Mouse (Mus musculus): ENCODE results near the gene Zfp710.

Gene Zfp710

GRCm38 (mm10) chr7:80078792-80079301, 54.2 kb downstream of the Zfp710 start:
- no peak for DNase-seq (ENCODE audit: low spot score)

DNA sequence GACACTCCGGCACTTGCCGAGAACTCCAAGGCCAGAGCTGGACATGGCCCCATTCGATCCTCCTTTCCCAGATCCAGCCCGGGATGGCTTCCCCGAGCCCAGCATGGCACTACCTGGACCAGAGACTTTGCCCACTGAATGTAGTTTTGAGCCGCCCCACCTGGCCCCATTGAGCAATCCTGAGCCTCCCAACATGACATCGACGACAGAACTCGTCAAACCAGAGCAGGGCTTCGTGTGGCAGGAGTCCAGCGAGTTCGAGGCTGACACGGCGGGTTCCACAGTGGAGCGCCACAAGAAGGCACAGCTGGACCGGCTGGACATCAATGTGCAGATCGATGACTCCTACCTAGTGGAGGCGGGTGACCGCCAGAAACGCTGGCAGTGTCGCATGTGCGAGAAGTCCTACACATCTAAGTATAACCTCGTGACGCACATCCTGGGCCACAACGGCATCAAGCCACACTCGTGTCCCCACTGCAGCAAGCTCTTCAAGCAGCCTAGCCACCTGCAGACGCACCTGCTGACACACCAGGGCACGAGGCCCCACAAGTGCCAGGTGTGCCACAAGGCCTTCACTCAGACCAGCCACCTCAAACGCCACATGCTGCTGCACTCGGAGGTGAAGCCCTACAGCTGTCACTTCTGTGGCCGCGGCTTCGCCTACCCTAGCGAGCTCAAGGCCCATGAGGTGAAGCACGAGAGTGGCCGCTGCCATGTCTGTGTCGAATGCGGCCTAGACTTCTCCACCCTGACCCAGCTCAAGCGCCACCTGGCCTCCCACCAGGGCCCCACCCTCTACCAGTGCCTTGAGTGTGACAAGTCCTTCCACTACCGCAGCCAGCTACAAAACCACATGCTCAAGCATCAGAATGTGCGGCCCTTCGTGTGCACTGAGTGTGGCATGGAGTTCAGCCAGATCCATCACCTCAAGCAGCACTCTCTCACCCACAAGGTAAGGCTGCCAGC, 57.3 kb downstream of the Zfp710 start:
- no peak for DNase-seq (ENCODE audit: low spot score)

GRCm38 (mm10) chr7:80084484-80084931, 59.9 kb downstream of the Zfp710 start:
- DNase-seq (ENCODE audit: low spot score), result peak; percentile 44

- DNase-seq (ENCODE audit: low spot score), result no peak
Measured at GRCm38 (mm10) chr7:80085970-80086715, 61.5 kb downstream of the Zfp710 start.

DNA sequence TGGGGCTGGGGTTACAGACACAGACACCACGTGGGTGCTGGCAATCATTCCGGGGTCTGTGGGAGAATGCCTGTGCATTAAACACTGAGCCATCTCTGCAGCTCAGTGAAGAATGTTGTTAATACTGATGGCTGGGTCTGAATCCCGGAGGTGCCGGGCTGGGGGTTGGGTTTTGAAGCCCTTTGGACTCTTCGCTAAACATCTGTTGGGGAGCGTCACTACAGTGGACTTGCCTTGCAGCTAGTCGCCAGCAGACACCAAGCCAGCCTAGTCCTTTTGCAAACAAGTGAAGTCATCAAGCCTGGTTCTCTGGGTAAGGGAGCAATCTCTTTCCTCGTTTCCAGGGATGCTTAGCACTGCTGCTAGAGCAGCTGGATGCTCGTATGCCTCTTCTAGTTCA, 63.6 kb downstream of the Zfp710 start:
- DNase-seq (ENCODE audit: low spot score), result no peak

DNA sequence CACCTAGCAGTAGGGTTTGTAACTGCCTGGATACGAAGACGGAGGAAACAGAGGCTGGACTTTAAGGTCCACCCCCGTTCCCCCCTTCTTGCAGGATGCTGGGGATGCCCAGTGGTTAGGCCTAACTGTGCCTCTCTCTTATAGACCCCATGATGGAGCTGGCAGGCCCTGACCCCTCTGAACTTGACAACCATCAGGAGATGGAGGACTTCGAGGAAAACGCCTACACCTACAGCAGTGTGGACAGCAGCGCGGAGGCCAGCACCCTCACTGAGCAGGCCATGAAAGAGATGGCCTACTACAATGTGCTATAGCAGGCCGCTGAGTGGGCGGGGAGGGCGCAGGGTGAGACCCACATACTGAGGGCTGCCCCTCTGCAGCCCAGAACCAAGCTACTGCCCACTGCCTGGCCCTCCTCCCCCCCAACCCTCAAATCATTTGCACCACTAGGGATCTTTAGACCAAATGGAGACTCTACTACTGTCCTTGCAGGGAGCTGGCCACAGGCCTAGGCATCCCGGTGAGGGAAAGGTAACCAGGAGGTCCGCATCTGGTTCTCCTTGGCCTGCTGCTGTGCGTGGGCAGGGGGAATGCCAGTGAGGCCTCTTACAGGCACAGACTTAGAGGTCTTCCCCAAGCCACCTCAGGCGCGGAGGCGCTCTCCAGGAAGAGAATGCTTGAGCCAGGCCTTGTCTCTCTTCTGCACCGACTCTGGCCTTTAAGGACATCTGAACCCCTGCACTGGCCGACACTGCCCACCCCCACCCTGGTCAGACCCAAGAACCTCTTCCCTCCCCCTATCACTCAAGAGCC, 65.8 kb downstream of the Zfp710 start:
- no peak for DNase-seq (ENCODE audit: low spot score)

GRCm38 (mm10) chr7:80091004-80091865, 66.6 kb downstream of the Zfp710 start:
- DNase-seq (ENCODE audit: low spot score), result no peak

DNA sequence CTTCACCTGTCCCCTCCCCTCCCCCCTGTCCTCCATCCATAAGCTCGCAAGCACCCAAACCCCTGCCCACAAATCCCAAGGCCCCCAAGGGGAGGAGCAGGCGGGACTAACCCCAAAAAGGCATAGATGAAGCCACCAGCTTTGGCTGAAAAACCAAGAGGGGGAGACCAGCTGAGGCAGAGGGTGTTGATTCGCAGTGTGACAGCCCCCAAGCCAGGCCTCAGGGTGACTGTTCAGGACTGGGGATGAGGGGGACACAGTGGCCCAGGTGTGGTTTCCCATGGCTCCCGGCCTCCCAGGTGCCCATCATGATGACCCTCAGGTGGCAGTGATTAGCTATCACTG, 67.2 kb downstream of the Zfp710 start:
- DNase-seq (ENCODE audit: low spot score), result no peak

DNA sequence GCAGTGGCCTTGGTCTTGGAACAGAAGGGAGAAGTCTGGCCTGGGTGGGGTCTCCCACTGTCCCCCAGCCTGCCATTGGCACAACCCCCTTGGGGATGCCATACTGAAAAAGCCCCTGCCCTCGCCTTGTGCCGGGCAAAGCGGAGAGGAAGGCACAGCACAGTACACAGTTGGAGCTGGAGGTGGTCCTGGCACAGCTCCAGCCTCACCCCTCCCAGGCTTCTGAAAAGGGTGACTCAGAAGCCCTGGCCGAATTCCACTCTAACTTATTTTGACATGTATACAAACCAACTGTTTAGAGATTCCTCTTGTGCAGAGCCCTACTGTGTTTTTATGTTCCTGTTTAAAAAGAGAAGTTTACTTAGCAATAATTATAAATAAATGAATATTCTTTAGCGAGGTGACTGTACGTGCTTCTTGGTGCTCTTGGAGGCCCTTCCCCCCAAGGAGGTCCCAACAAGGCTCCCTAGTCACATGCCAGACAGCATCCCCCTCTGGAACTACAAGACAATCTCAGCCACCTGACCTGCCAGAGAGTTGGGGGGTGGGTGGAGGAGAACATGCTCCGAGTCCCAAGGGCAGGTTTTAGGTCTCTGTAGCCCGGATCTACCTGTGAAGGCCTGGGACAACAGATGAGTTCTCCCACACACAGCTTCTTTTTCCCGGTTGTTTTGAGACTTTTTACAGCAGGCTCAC, 67.9 kb downstream of the Zfp710 start:
- DNase-seq (ENCODE audit: low spot score), result no peak

DNA sequence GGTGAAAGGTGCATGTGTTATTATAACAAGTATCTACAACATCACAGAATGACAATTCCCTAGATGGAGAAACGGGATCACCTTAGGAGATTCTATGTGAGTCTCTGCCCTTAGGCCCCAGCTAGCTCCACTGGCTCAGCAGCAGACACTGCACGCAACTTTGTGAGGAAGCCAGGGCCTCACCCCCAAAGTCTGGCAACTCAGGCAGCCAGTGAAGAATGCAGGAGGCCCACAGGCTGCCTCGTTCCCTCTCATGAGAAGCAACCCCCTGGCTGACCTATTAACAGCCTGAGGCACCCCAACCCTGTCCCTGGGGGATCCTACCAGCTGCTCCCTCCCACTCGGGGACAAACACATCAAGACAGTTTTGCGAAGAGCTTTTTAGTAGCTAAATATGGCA, 69.9 kb downstream of the Zfp710 start:
- no peak for DNase-seq (ENCODE audit: low spot score)

- no peak for DNase-seq (ENCODE audit: low spot score)
Measured at GRCm38 (mm10) chr7:80095598-80096309, 71.1 kb downstream of the Zfp710 start.

DNA sequence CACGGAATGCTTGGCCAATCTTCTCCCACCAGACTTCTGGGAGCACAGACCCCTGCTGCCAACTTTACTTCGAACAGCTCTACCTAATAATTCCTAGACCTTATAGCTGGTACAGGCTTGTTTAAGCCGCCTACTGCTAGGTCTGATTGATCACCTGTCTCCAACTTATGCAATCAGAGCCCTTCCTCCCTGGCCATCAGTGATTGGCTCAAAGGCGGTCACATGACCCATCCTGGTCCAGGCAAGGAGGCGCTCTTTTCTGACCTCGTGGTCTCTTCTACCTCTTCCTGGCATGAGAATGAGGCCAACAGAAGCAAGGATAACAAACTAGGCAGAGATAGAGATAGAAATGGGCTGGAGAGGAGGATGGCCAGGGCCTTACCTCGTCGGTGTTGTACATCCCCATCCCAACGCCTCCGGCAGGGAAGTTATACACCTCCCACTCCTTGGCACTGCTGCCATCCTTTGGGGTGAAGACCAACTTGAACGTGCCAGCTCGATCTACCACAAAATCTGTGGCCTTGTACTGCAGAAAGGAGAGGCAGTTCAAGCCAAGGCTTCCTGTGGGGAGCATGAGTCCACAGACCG, 73.9 kb downstream of the Zfp710 start:
- no peak for DNase-seq (ENCODE audit: low spot score)

- no peak for DNase-seq (ENCODE audit: low spot score)
Measured at GRCm38 (mm10) chr7:80103335-80103734, 78.7 kb downstream of the Zfp710 start.

DNA sequence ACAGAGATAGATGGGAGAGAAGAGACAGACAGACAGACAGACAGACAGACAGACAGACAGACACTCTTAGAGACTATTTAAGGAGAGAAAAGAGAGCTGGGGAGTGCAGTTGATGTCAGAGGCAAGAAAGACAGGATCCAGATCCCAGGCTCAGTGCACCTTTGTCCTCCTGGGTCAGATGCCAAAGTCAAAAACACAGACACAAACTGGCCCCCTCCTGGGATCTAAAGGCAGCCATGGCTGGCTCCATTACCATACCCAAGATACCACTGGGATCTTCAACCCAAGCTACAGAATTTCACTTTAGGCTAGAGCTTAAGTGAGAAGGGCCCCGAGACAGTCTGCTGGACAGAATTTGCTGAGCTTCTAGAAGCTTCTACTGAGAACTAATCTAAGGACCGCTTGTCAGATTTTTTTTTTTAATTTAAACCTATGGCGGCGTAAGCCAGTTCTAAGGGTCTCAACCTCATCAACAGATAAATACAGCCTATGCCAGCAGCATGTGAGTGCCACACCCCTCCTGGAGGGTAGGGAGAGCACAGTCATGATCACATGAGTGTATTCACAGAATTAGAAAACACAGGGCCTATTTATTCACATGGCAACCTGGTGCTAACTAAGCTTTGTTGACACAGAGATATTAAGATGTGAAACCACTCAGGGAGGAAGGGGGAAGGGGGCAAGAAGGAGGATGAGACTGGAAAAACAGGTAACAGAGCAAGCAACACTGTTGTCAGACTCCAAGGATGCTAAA, 81.2 kb downstream of the Zfp710 start:
- no peak for DNase-seq (ENCODE audit: low spot score)

DNA sequence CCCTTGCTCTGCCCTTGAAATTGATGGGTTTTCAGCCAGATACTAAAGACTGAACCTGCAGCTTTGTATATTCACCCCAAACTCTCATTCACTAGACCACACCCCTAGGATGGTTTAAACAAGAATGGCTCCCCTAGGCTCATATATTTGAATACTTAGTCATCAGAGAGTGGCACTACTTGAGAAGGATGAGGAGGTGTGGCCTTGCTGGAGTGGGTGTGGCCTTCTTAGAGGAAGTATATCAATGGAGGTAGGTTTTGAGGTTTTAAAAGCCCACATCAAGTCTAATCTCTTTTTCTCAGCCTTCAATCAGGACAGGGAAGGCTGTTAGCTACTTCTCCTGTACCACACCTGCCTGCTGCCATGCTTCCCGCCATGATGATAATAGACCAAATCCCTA, 81.8 kb downstream of the Zfp710 start:
- no peak for DNase-seq (ENCODE audit: low spot score)

DNA sequence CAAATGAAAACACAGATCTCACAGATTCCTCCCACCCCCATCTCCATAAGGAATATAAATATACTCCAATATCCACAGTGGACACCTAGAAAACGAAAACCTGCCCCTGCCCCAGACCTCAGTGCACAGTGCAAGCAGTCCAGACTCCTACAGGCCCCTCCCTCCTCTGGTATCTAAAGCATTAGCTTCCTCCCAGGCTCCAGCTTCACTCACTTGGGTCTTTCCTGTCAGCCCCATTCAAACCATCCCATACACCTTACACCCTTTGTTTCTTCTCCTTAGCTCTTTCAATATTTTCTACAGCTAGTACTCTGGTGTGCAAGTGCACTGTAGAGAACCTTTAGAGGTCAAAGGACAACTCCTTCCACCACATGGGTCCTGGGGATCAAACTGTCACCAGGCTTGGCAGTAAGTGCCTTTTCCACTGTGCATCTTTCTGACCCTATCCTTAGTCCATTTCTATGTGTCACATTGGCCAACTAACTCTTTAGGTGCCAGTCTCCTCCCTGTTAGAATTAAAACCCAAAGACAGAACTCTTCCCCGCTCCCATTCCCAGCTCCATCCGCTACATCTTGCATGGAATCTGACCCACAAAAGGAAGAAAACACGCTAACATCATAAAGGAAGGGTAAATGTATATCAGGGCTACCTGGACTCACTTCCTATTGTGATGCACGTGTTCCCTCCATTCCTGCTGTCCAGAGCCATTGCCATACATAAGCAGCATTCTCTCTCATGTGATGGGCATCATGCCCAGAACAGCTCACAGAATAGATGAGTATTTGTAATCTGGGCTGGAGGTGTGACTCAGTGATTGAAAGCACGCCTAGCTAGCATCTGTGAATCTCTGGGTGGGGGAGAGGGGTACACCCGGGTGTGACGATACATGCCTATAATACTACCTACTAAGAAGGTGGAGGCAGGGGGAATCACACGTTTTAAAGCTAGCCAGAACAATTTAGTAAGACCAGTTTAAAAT, 86.7 kb downstream of the Zfp710 start:
- DNase-seq (ENCODE audit: low spot score), result no peak

DNA sequence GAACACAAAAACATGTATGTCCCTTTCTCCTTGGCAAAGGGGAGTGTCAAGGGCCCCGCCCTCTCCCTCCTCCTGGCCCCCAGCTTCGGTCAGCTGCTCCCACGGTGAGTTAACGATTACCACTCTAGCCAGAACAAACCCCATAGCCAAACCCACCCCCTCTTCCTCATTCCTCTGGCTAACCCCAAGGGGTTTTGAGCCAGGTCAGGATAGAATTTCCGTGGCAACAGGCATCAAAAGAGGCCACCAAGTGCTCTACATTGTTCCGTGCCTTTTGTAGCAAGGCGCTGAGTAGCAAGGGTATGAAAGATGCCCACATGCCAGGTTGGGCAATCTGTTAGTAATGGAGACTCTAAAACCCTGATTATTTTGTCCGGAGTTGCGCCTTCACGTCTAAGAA, 89.4 kb downstream of the Zfp710 start:
- no peak for DNase-seq (ENCODE audit: low spot score)

Data from spleen, adult 12 weeks (tissue).